Mouse (Mus musculus): ENCODE measurements around the gene Tmem59.

DNA sequence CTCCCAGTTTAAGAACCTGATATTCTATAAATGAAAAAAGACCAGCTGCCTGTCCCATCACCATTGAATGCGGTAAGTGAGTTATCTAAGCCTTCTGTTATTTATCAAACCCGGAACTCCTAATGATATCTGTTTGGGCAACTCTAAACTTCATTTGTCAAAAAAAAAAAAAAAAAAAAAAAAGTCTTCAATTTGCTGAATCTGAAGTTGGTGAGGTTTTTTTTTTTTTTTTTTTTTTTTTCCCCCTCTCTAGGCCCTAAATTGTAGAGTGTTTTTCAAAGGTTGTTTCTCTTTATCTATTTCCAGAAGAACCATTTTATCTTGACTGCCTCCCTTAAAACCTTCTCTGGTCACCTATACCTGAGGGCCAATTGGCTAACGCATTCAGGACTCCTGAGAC is 43.3 kb upstream of the Tmem59 start:
- TF ChIP-seq CTCF (IDR thresholded peaks at IDR 0.05; ENCODE audit: low read depth) (no peak), EP300 (optimal IDR thresholded peaks at IDR 0.05) (no peak)
